Mouse (Mus musculus): ENCODE results near the gene Sik2. TPM values are rescaled to one million over a fixed set of nuclear protein-coding genes. Genes with fewer than 3 reads are reported as not detected.

Gene Sik2
- 6.7 and 7.8 TPM in 2 replicates for polyA plus RNA-seq (2012; rRNA removed)

GRCm38 (mm10) chr9:51008841-51009655, at the start of gene Sik2:
Gene Sik2 (minus strand): TSS chr9:51009073.

GRCm38 (mm10) chr9:50845081-50845480, 163.8 kb downstream of the Sik2 start, which contains the start of gene Ppp2r1b:
Gene Ppp2r1b (plus strand): TSS chr9:50845301.

Other genes with a start within 250 kb of the Sik2 start
- 5.0 and 5.7 TPM in 2 replicates for gene Fdxacb1, start 240.8 kb downstream of the Sik2 start, polyA plus RNA-seq (2012; rRNA removed)
- 9.5 and 10.7 TPM in 2 replicates for gene Alg9, start 234.1 kb downstream of the Sik2 start, polyA plus RNA-seq (2012; rRNA removed)
- 10.6 and 13.0 TPM in 2 replicates for gene 1110032A03Rik, start 233.6 kb downstream of the Sik2 start, polyA plus RNA-seq (2012; rRNA removed)
- gene Ppp2r1b, start 163.8 kb downstream of the Sik2 start, polyA plus RNA-seq (2012; rRNA removed) = 23.1 and 32.1 TPM in 2 replicates
- gene Btg4, start 51.8 kb upstream of the Sik2 start, polyA plus RNA-seq (2012; rRNA removed) = 0.02 TPM in 1 of 2 replicates, not detected in the other
- gene Layn, start 68.0 kb upstream of the Sik2 start, polyA plus RNA-seq (2012; rRNA removed) = 0.50 and 0.69 TPM in 2 replicates
- gene 4833427G06Rik, start 93.0 kb upstream of the Sik2 start, polyA plus RNA-seq (2012; rRNA removed) = not detected in 2 replicates
- gene Gm32742, start 156.4 kb upstream of the Sik2 start, polyA plus RNA-seq (2012; rRNA removed) = 0.01 TPM in 2 replicates
- 0.32 and 0.45 TPM in 2 replicates for gene Pou2af1, start 204.6 kb upstream of the Sik2 start, polyA plus RNA-seq (2012; rRNA removed)

All from liver, embryonic 14 days (tissue).